Mouse (Mus musculus): ENCODE measurements around the gene Tmem161a. TPM values are rescaled to one million over a fixed set of nuclear protein-coding genes. Genes with fewer than 3 reads are reported as not detected.

Gene Tmem161a
- 73.9 and 116 TPM in 2 replicates for total RNA-seq (2012; rRNA removed)

DNA sequence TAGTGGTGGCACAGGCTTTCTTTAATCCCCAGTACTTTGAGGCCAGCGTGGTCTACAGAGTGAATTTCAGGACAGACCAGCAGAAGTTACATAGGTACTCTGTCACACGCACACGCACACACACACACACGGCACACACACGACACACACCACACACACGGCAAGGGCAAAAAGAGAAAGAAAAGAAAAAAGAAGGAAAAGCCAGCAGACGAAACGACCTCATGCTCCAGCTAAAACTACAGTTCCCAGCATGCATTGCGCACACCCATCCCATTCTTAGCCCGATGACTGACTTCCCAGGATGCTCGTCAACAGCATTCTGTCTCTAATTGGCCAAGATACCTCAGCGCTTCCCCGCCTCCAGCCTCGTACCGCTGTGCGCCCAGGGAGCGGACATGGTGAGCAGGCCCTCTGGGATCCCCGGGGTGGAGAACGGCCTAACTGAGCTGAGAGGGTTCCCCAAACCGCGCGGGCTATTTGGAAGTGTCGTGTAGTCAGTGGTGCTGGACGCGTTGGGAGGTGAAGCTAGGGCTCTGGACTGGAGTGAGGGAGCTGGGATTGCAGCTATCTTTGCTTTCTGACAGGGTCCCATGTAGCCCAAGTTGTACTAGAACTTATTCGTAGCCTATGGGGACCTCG, at the start of gene Tmem161a:
TSS of gene Tmem161a (plus strand) at position 314 of the 639 bp plus-strand sequence.
- Histone ChIP-seq H3K9ac (ENCODE audit: insufficient read depth, low read depth, low read length, poor library complexity, severe bottlenecking) (peak within 1 kb of the TSS; percentile 80), H3K36me3 (ENCODE audit: control insufficient read depth, insufficient read depth, low read length, poor library complexity, severe bottlenecking) (peaks cover 7% of the 10 kb centered on the region; the same call in 1 of the 2 replicates), H3K4me1 (ENCODE audit: control insufficient read depth in 2 of 2, insufficient read depth in 2 of 2, low read length in 2 of 2, poor library complexity in 1 of 2) (peaks cover 1 to 11% of the 10 kb centered on the region in 2 experiments; a peak in 2 of 4 replicates), H3K9me3 (ENCODE audit: control insufficient read depth, insufficient read depth, low read depth, low read length) (no peaks in the 10 kb centered on the region), H3K4me3 (ENCODE audit: insufficient read depth in 1 of 2, low read depth in 1 of 2, low read length in 2 of 2, poor library complexity in 1 of 2, severe bottlenecking in 1 of 2) (peak within 1 kb of the TSS; percentile 81 to 83), H3K27ac (ENCODE audit: insufficient read depth, low read depth, low read length, poor library complexity, severe bottlenecking) (no peak within 1 kb of the TSS)
- in situ Hi-C loops (cut with MboI; ENCODE audit: low sequenced_read_pairs in 2 of 2, unreplicated experiment in 2 of 2) = no loop called here
- TF ChIP-seq ZNF384 (IDR thresholded peaks at IDR 0.05; ENCODE audit: low read depth, low read length) (no peak), HCFC1 (IDR thresholded peaks at IDR 0.05; ENCODE audit: borderline replicate concordance, insufficient read depth, low read length) (peak; percentile 95), CHD2 (IDR thresholded peaks at IDR 0.05; ENCODE audit: low read depth, low read length) (no peak), ZC3H11A (IDR thresholded peaks at IDR 0.05; ENCODE audit: borderline replicate concordance, low read depth, low read length) (no peak), MAFK (IDR thresholded peaks at IDR 0.05; ENCODE audit: insufficient read depth, low read depth, low read length) (no peak)
- peak; percentile 91 for DNase-seq (ENCODE audit: low read depth, low spot score)

- H3K4me3 ChIP-seq (ENCODE audit: insufficient read depth in 1 of 2, low read depth in 1 of 2, low read length in 2 of 2, poor library complexity in 1 of 2, severe bottlenecking in 1 of 2) = no peak overlapping the region
- H3K27ac ChIP-seq (ENCODE audit: insufficient read depth, low read depth, low read length, poor library complexity, severe bottlenecking) = no peak overlapping the region
- no peaks in the 10 kb centered on the region for H3K36me3 ChIP-seq (ENCODE audit: control insufficient read depth, insufficient read depth, low read length, poor library complexity, severe bottlenecking)
- TF ChIP-seq MAFK (IDR thresholded peaks at IDR 0.05; ENCODE audit: insufficient read depth, low read depth, low read length) (no peak), HCFC1 (IDR thresholded peaks at IDR 0.05; ENCODE audit: borderline replicate concordance, insufficient read depth, low read length) (no peak), CHD2 (IDR thresholded peaks at IDR 0.05; ENCODE audit: low read depth, low read length) (no peak), ZC3H11A (IDR thresholded peaks at IDR 0.05; ENCODE audit: borderline replicate concordance, low read depth, low read length) (no peak), ZNF384 (IDR thresholded peaks at IDR 0.05; ENCODE audit: low read depth, low read length) (no peak)
- H3K4me1 ChIP-seq (ENCODE audit: control insufficient read depth in 2 of 2, insufficient read depth in 2 of 2, low read length in 2 of 2, poor library complexity in 1 of 2) = peaks cover 0 to 7% of the 10 kb centered on the region in 2 experiments; a peak in 1 of 4 replicates
- no peaks in the 10 kb centered on the region for H3K9me3 ChIP-seq (ENCODE audit: control insufficient read depth, insufficient read depth, low read depth, low read length)
- in situ Hi-C loops (cut with MboI; ENCODE audit: low sequenced_read_pairs in 2 of 2, unreplicated experiment in 2 of 2) = no loop called here
- no peak overlapping the region for H3K9ac ChIP-seq (ENCODE audit: insufficient read depth, low read depth, low read length, poor library complexity, severe bottlenecking)
- DNase-seq (ENCODE audit: low read depth, low spot score) = no peak
Observed at GRCm38 (mm10) chr8:70122863-70123262, 49.3 kb upstream of the Tmem161a start.

DNA sequence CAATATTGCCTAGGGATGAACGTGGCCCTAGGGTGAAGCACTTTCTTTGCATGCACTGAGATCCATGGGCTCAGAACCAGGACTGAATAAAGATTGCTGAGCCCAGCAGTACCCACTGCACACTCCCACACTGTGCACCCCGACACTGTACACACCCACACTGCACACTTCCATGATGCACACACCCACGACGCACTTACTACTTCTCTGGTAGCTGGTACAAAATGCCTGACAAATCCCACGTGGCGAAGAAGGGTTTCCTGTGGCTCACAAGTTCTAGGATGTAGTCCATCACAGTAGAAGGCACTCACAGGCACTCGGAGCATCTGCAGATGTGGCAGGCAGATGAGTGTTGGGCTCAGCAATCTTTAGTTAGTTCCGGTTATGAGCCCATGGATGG, 47.2 kb upstream of the Tmem161a start:
- no peaks in the 10 kb centered on the region for H3K9me3 ChIP-seq (ENCODE audit: control insufficient read depth, insufficient read depth, low read depth, low read length)
- peaks cover 2 to 8% of the 10 kb centered on the region in 2 experiments; a peak in 2 of 4 replicates for H3K4me1 ChIP-seq (ENCODE audit: control insufficient read depth in 2 of 2, insufficient read depth in 2 of 2, low read length in 2 of 2, poor library complexity in 1 of 2)
- H3K9ac ChIP-seq (ENCODE audit: insufficient read depth, low read depth, low read length, poor library complexity, severe bottlenecking) = no peak overlapping the region
- H3K36me3 ChIP-seq (ENCODE audit: control insufficient read depth, insufficient read depth, low read length, poor library complexity, severe bottlenecking) = no peaks in the 10 kb centered on the region
- in situ Hi-C loops (cut with MboI; ENCODE audit: low sequenced_read_pairs in 2 of 2, unreplicated experiment in 2 of 2) = no loop called here
- no peak for DNase-seq (ENCODE audit: low read depth, low spot score)
- no peak overlapping the region for H3K27ac ChIP-seq (ENCODE audit: insufficient read depth, low read depth, low read length, poor library complexity, severe bottlenecking)
- no peak overlapping the region for H3K4me3 ChIP-seq (ENCODE audit: insufficient read depth in 1 of 2, low read depth in 1 of 2, low read length in 2 of 2, poor library complexity in 1 of 2, severe bottlenecking in 1 of 2)
- no peak for TF ChIP-seq HCFC1 (IDR thresholded peaks at IDR 0.05; ENCODE audit: borderline replicate concordance, insufficient read depth, low read length)
- no peak for TF ChIP-seq MAFK (IDR thresholded peaks at IDR 0.05; ENCODE audit: insufficient read depth, low read depth, low read length)
- no peak for TF ChIP-seq ZC3H11A (IDR thresholded peaks at IDR 0.05; ENCODE audit: borderline replicate concordance, low read depth, low read length)
- no peak for TF ChIP-seq CHD2 (IDR thresholded peaks at IDR 0.05; ENCODE audit: low read depth, low read length)
- TF ChIP-seq ZNF384 (IDR thresholded peaks at IDR 0.05; ENCODE audit: low read depth, low read length) = no peak

DNA sequence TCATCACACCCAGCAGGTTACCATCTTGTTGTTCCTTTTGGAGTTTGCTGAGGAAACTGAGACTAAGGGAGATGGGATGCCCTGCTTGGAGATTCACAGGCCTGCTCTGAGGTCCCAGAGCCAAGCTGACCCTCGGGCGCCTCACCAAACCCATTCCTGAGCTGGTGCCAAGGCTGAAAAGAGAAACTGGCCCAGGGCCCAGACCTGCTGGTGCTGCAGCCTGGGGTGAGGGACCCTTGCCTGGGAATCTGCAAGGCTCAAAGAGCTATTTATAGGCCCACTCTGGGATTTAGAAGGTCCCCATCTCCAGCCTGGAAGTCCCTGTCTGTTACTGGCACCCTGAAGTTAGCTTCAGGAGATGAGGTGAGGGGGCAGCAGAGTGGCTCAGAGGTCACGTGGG, 43.7 kb upstream of the Tmem161a start:
- in situ Hi-C loops (cut with MboI; ENCODE audit: low sequenced_read_pairs in 2 of 2, unreplicated experiment in 2 of 2) = no loop called here
- DNase-seq (ENCODE audit: low read depth, low spot score) = no peak

More for the DNA sequence above, 43.7 kb upstream of the Tmem161a start:
- Histone ChIP-seq H3K9me3 (ENCODE audit: control insufficient read depth, insufficient read depth, low read depth, low read length) (no peaks in the 10 kb centered on the region), H3K4me3 (ENCODE audit: insufficient read depth in 1 of 2, low read depth in 1 of 2, low read length in 2 of 2, poor library complexity in 1 of 2, severe bottlenecking in 1 of 2) (no peak overlapping the region), H3K9ac (ENCODE audit: insufficient read depth, low read depth, low read length, poor library complexity, severe bottlenecking) (no peak overlapping the region), H3K4me1 (ENCODE audit: control insufficient read depth in 2 of 2, insufficient read depth in 2 of 2, low read length in 2 of 2, poor library complexity in 1 of 2) (peaks cover 2 to 8% of the 10 kb centered on the region in 2 experiments; a peak in 2 of 4 replicates), H3K36me3 (ENCODE audit: control insufficient read depth, insufficient read depth, low read length, poor library complexity, severe bottlenecking) (peaks cover 6% of the 10 kb centered on the region), H3K27ac (ENCODE audit: insufficient read depth, low read depth, low read length, poor library complexity, severe bottlenecking) (no peak overlapping the region)
- TF ChIP-seq MAFK (IDR thresholded peaks at IDR 0.05; ENCODE audit: insufficient read depth, low read depth, low read length) = no peak
- no peak for TF ChIP-seq CHD2 (IDR thresholded peaks at IDR 0.05; ENCODE audit: low read depth, low read length)
- no peak for TF ChIP-seq ZC3H11A (IDR thresholded peaks at IDR 0.05; ENCODE audit: borderline replicate concordance, low read depth, low read length)
- TF ChIP-seq ZNF384 (IDR thresholded peaks at IDR 0.05; ENCODE audit: low read depth, low read length) = no peak
- TF ChIP-seq HCFC1 (IDR thresholded peaks at IDR 0.05; ENCODE audit: borderline replicate concordance, insufficient read depth, low read length) = no peak
